Mouse (Mus musculus) embryonic stem cell, embryonic (primary cell): Measurements from ENCODE around the gene Ttc28.

Experiments
- CTCF ChIA-PET, 4 experiments: fragments of 300-600 bp in 2 of 4; fragments of 350-600 bp in 2 of 4; sonication (Branson Sonifier 250); formaldehyde crosslinking; loops; one replicate each; lab custom pipeline; 2022; ENCODE audit warnings: inconsistent platforms in 2 of 4; lab: Charles Lee
- POLR2A ChIA-PET, 4 experiments: fragments of 300-600 bp in 2 of 4; fragments of 350-600 bp in 2 of 4; sonication (Branson Sonifier 250); formaldehyde crosslinking; loops; one replicate each; lab custom pipeline; 2022; ENCODE audit warnings: antibody characterized with exemption in 4 of 4, inconsistent platforms in 1 of 4; lab: Charles Lee

Ttc28 gene

GRCm38 (mm10) chr5:111218111-111218891 lies 338.7 kb downstream of the Ttc28 start:
- ChIA-PET CTCF (interaction anchor here in 3 of 4 experiments (1.0 to 4.0 kb wide), 7 partner anchors 10 to 55 kb away, joined by 3 to 34 read pairs (median 6); no protein-coding TSS in a partner anchor), POLR2A (interaction anchor here in 3 of 4 experiments (0.5 to 1.6 kb wide), 8 partner anchors 10 to 408 kb away, joined by 3 to 8 read pairs (median 4); no protein-coding TSS in a partner anchor)

- ChIA-PET POLR2A (interaction anchor here in 2 of 4 experiments (0.8 to 1.2 kb wide), 4 partner anchors 11 to 340 kb away, joined by 3 to 4 read pairs (median 4); partner anchors contain the start of gene Ttc28 (in 1 of the 2)), CTCF (interaction anchor here in 3 of 4 experiments (1.3 to 4.0 kb wide), 5 partner anchors 11 to 50 kb away, joined by 5 to 34 read pairs (median 14); no protein-coding TSS in a partner anchor)
Observed at GRCm38 (mm10) chr5:111218998-111219397, 339.4 kb downstream of the Ttc28 start.

- CTCF ChIA-PET, result interaction anchor here in 3 of 4 experiments (1.2 to 1.4 kb wide), 4 partner anchors 12 to 13 kb away, joined by 3 to 5 read pairs (median 4); no protein-coding TSS in a partner anchor
- POLR2A ChIA-PET, result interaction anchor here in 2 of 4 experiments (0.6 kb wide), 2 partner anchors 8 to 14 kb away, joined by 3 read pairs; no protein-coding TSS in a partner anchor
Observed at GRCm38 (mm10) chr5:111220679-111221380, 341.2 kb downstream of the Ttc28 start.

- ChIA-PET POLR2A (interaction anchor here in 3 of 4 experiments (0.5 to 1.0 kb wide), 4 partner anchors 15 to 753 kb away, joined by 3 to 5 read pairs (median 4); no protein-coding TSS in a partner anchor), CTCF (interaction anchor here (0.5 to 1.8 kb wide), 14 partner anchors 14 to 230 kb away, joined by 3 to 17 read pairs (median 4); no protein-coding TSS in a partner anchor)
Observed at GRCm38 (mm10) chr5:111222820-111223219, 343.2 kb downstream of the Ttc28 start.

- ChIA-PET CTCF (interaction anchor here in 2 of 4 experiments (0.8 to 1.1 kb wide), 4 partner anchors 17 to 45 kb away, joined by 3 to 4 read pairs (median 3); no protein-coding TSS in a partner anchor), POLR2A (interaction anchor here in 1 of 4 experiments (0.6 kb wide), 1 partner anchor 10 kb away, joined by 3 read pairs; no protein-coding TSS in a partner anchor)
Observed at GRCm38 (mm10) chr5:111225306-111225705, 345.7 kb downstream of the Ttc28 start.

- CTCF ChIA-PET, result interaction anchor here in 1 of 4 experiments (3.5 kb wide), 1 partner anchor 18 kb away, joined by 14 read pairs; no protein-coding TSS in a partner anchor
Observed at GRCm38 (mm10) chr5:111226486-111226885, 346.9 kb downstream of the Ttc28 start.

GRCm38 (mm10) chr5:111227850-111228249 lies 348.2 kb downstream of the Ttc28 start:
- CTCF ChIA-PET, result interaction anchor here in 1 of 4 experiments (3.5 kb wide), 1 partner anchor 19 kb away, joined by 14 read pairs; no protein-coding TSS in a partner anchor
- POLR2A ChIA-PET, result interaction anchor here in 2 of 4 experiments (0.5 to 1.3 kb wide), 3 partner anchors 10 to 187 kb away, joined by 3 to 5 read pairs (median 3); no protein-coding TSS in a partner anchor

More at GRCm38 (mm10) chr5:111226486-111226885, 346.9 kb downstream of the Ttc28 start:
- POLR2A ChIA-PET, result interaction anchor here in 2 of 4 experiments (0.6 to 1.3 kb wide), 3 partner anchors 10 to 117 kb away, joined by 5 to 7 read pairs (median 5); no protein-coding TSS in a partner anchor

- ChIA-PET POLR2A (interaction anchor here in 3 of 4 experiments (0.6 to 0.9 kb wide), 5 partner anchors 8 to 374 kb away, joined by 3 to 5 read pairs (median 3); no protein-coding TSS in a partner anchor), CTCF (interaction anchor here in 3 of 4 experiments (0.6 to 3.5 kb wide), 4 partner anchors 20 to 105 kb away, joined by 3 to 14 read pairs (median 5); no protein-coding TSS in a partner anchor)
Observed at GRCm38 (mm10) chr5:111228302-111229040, 348.9 kb downstream of the Ttc28 start.

GRCm38 (mm10) chr5:111229041-111229394 lies 349.4 kb downstream of the Ttc28 start:
- POLR2A ChIA-PET, result interaction anchor here in 3 of 4 experiments (0.6 to 0.9 kb wide), 4 partner anchors 8 to 374 kb away, joined by 3 to 5 read pairs (median 4); no protein-coding TSS in a partner anchor
- CTCF ChIA-PET, result interaction anchor here in 3 of 4 experiments (0.6 to 3.5 kb wide), 3 partner anchors 21 to 104 kb away, joined by 5 to 14 read pairs (median 5); no protein-coding TSS in a partner anchor

GRCm38 (mm10) chr5:111229671-111230070 lies 350.1 kb downstream of the Ttc28 start:
- ChIA-PET CTCF (interaction anchor here in 2 of 4 experiments (0.8 to 3.5 kb wide), 4 partner anchors 21 to 388 kb away, joined by 3 to 14 read pairs (median 6); no protein-coding TSS in a partner anchor), POLR2A (interaction anchor here in 1 of 4 experiments (0.6 kb wide), 1 partner anchor 365 kb away, joined by 3 read pairs; no protein-coding TSS in a partner anchor)

- CTCF ChIA-PET, result interaction anchor here in 2 of 4 experiments (1.3 to 1.9 kb wide), 2 partner anchors 23 to 24 kb away, joined by 3 to 7 read pairs; no protein-coding TSS in a partner anchor
- POLR2A ChIA-PET, result interaction anchor here in 1 of 4 experiments (0.8 kb wide), 2 partner anchors 12 to 99 kb away, joined by 3 read pairs; partner anchors contain the start of gene Pitpnb
Observed at GRCm38 (mm10) chr5:111231044-111231443, 351.4 kb downstream of the Ttc28 start.

GRCm38 (mm10) chr5:111231769-111232168 lies 352.2 kb downstream of the Ttc28 start:
- ChIA-PET CTCF (interaction anchor here in 1 of 4 experiments (0.5 kb wide), 1 partner anchor 24 kb away, joined by 3 read pairs; no protein-coding TSS in a partner anchor), POLR2A (no interaction called here)

GRCm38 (mm10) chr5:111233022-111233709 lies 353.6 kb downstream of the Ttc28 start:
- ChIA-PET POLR2A (interaction anchor here in 1 of 4 experiments (0.6 kb wide), 2 partner anchors 89 to 1765 kb away, joined by 3 to 4 read pairs; no protein-coding TSS in a partner anchor), CTCF (interaction anchor here in 2 of 4 experiments (1.3 to 1.4 kb wide), 2 partner anchors 25 to 37 kb away, joined by 3 to 4 read pairs; no protein-coding TSS in a partner anchor)

GRCm38 (mm10) chr5:111235131-111235530 lies 355.5 kb downstream of the Ttc28 start:
- POLR2A ChIA-PET, result interaction anchor here in 1 of 4 experiments (0.6 kb wide), 1 partner anchor 9 kb away, joined by 3 read pairs; no protein-coding TSS in a partner anchor

GRCm38 (mm10) chr5:111237176-111237636 lies 357.6 kb downstream of the Ttc28 start:
- ChIA-PET CTCF (no interaction called here), POLR2A (no interaction called here)

More at GRCm38 (mm10) chr5:111235131-111235530, 355.5 kb downstream of the Ttc28 start:
- CTCF ChIA-PET, result interaction anchor here in 3 of 4 experiments (0.7 to 1.1 kb wide), 3 partner anchors 26 to 1478 kb away, joined by 3 to 11 read pairs (median 3); no protein-coding TSS in a partner anchor
